In the genomic region with DNA sequence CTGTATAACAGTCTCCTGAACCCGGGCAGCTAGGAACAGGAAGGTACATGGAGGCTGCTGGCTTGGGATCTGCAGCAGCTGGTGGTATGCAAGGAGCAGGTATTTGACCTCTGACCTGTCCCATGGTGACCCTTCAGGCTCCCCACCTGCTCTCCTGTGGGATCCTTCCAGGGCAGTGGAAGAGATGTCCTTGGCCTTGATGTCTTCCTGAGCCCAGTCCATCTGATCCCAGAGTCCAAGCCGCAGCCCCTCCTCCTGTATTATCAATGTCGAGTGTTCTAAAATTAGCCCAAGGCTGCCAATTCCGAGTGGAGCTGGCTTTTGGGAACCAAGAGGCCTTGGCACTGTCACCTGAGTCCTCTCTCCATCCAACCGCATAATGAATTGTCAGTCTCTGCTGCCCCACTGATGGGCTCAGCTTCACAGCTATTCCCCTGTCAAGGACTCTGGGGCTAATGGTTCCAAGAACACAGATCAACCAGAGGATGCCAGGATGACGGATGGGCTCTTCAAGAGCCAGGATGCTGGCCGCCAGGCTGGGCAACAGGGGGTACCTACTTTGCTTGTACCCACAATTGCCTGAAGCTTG, we compare ENCODE assay signal across 16 mouse cellular contexts.
A peak's percentile ranks its signal among the peaks of the same experiment; 100 is the strongest.
DNase-seq lines count a peak whose midpoint lies in the region; ATAC-seq lines count a peak whose summit lies in the region.
"Had no signal": no experiment of that assay in that cellular context is flagged by ENCODE, and none has a peak within 500 bp of the region (broad histone marks: within the 10 kb centered on the region; RNA-seq: fewer than 3 reads in every experiment).

No protein-coding gene starts in this region.

- H3K4me3 ChIP-seq in heart, embryonic 15.5 days: no peak overlapping the region
- no peak overlapping the region for H3K4me3 ChIP-seq in hindbrain, embryonic 16.5 days (ENCODE audit: low read length)

- peaks cover 7% of the 10 kb centered on the region; the same call in 1 of the 2 replicates for H3K27me3 ChIP-seq in heart, embryonic 15.5 days
- H3K27me3 ChIP-seq in hindbrain, embryonic 16.5 days (replicated peaks; ENCODE audit: control insufficient read depth, insufficient read depth, low read length): no peaks in the 10 kb centered on the region

- H3K27ac ChIP-seq in heart, embryonic 15.5 days: no peak overlapping the region
- H3K27ac ChIP-seq in hindbrain, embryonic 16.5 days (ENCODE audit: low read depth, low read length): peak overlapping the region; percentile 9; the same call in 1 of the 2 replicates
- H3K27ac ChIP-seq: macrophage; stomach, postnatal 0 days had no signal

- DNase-seq in adrenal gland, adult 8-10 months: peak; percentile 62
- no peak for DNase-seq in adrenal gland, postnatal 25 days
- no peak for DNase-seq in heart, postnatal 14 days
- peak; percentile 42 for DNase-seq in adrenal gland, postnatal 14 days
- DNase-seq in layer of hippocampus, adult 9-10 months (ENCODE audit: low spot score): no peak
- DNase-seq in kidney, adult 9 months: no peak
- DNase-seq: cerebellum, postnatal 25 days; kidney, adult 11 months; kidney, postnatal 14 days; layer of hippocampus, adult 9-11 months; lung, adult 2 months; thymus, postnatal 14 days had no signal

- no peak for ATAC-seq in heart, embryonic 15.5 days (replicated peaks; ENCODE audit: insufficient number of reproducible peaks, insufficient read depth, low FRiP score, low read depth)
- 0 out of 2 replicates have a peak, but pooled peaks have one; percentile 2 for ATAC-seq in hindbrain, embryonic 16.5 days

- H3K4me1 ChIP-seq in heart, embryonic 15.5 days (replicated peaks): peaks cover 32% of the 10 kb centered on the region
- peaks cover 28% of the 10 kb centered on the region for H3K4me1 ChIP-seq in hindbrain, embryonic 16.5 days (ENCODE audit: control insufficient read depth, insufficient read depth, low read depth, low read length)

- no peak overlapping the region for H3K4me2 ChIP-seq in heart, embryonic 15.5 days
- H3K4me2 ChIP-seq in hindbrain, embryonic 16.5 days (ENCODE audit: low read length): no peak overlapping the region

- intact Hi-C loops in heart, postnatal 14 days (cut with DNase I): loop anchor here (1.0 to 2.0 kb wide), 2 partner anchors 53 to 142 kb away; no protein-coding TSS in a partner anchor

- no peaks in the 10 kb centered on the region for H3K9me3 ChIP-seq in heart, embryonic 15.5 days (replicated peaks)
- H3K9me3 ChIP-seq in hindbrain, embryonic 16.5 days (ENCODE audit: control insufficient read depth, low read length): no peaks in the 10 kb centered on the region

- WGBS in heart, embryonic 15.5 days: 59% methylated on average over 7 of the region's 7 CpGs
- WGBS in hindbrain, embryonic 16.5 days: 62% methylated on average over 7 of the region's 7 CpGs

- no peaks in the 10 kb centered on the region for H3K36me3 ChIP-seq in heart, embryonic 15.5 days
- no peaks in the 10 kb centered on the region for H3K36me3 ChIP-seq in hindbrain, embryonic 16.5 days (ENCODE audit: control insufficient read depth, insufficient read depth, low read length)

- H3K9ac ChIP-seq in heart, embryonic 15.5 days: 0 out of 2 replicates have a peak overlapping the region, but pooled peaks have one; percentile 20
- peak overlapping the region; percentile 14; the same call in 1 of the 2 replicates for H3K9ac ChIP-seq in hindbrain, embryonic 16.5 days (ENCODE audit: low read depth, low read length)

Comparison
In these comparisons a context has a peak if more than half of its experiments do, and no peak if none do; other contexts are left out.
1. DNase-seq: peak in adrenal gland, adult 8-10 months (single experiment) and adrenal gland, postnatal 14 days (single experiment); none in adrenal gland, postnatal 25 days (single experiment), heart, postnatal 14 days (0 of 2), layer of hippocampus, adult 9-10 months (single experiment) and kidney, adult 9 months (single experiment).